Mouse (Mus musculus): Measurements from ENCODE around the gene Map3k14. TPM values are rescaled to one million over a fixed set of nuclear protein-coding genes. Genes with fewer than 3 reads are reported as not detected.

Map3k14 gene
- polyA plus RNA-seq, 1 experiment from 2014 or later = 5.3 TPM

DNA sequence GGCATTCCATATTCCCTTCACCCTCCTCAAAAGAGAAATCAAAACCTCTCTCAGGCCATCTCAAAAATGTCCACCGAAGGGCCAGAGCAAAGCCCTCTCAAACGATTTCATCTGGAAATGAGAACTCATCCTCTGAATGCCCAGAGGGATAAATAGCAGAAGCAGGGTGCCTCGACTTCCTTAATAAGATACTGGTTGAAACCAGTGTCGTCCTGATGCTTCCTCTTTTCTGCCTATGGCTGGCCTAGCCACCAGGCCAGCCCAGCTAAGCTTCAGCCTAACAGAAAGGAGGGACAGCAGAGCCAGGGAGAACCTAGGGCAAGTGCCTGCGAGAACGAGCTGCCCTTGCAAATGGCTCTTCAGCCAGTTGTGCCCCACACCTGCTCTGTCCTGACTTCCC, 17.8 kb downstream of the Map3k14 start:
- no peak for ATAC-seq (ENCODE audit: low FRiP score, low TSS enrichment)
- 71% methylated on average over 6 of the region's 6 CpGs for WGBS
- H3K9ac ChIP-seq (replicated peaks; ENCODE audit: low read length) = no peak overlapping the region; the same call in 1 of the 2 replicates
- H3K4me1 ChIP-seq (ENCODE audit: insufficient read depth, low read length) = peaks cover 31% of the 10 kb centered on the region
- H3K27me3 ChIP-seq (ENCODE audit: insufficient read depth, low read length) = no peaks in the 10 kb centered on the region
- H3K27ac ChIP-seq (ENCODE audit: low read length) = 0 out of 2 replicates have a peak overlapping the region, but pooled peaks have one; percentile 5
- H3K4me3 ChIP-seq (ENCODE audit: low read length) = no peak overlapping the region
- H3K4me2 ChIP-seq (replicated peaks; ENCODE audit: low read depth, low read length) = no peak overlapping the region
- no peaks in the 10 kb centered on the region for H3K9me3 ChIP-seq (ENCODE audit: low read length)
- no peaks in the 10 kb centered on the region for H3K36me3 ChIP-seq (ENCODE audit: insufficient read depth, low read length)

DNA sequence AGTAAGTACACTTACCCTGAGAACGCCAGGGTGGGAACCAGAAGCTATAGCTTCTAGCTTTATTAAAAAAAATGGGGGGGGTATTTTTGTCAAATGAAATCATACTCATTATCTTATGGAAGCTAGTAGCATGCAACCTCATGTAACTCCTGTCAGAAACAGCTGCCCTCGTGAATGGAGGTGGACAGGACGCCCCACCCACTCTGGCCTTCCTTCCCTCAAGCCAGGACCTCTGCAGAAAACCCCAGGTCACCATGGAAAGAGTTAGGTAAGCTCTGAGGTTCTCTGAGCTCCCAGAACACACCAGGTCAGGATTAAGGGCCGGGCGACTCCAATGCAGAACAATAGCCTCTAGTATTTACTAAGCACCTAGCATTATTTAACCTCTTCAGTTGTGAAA, 18.4 kb downstream of the Map3k14 start:
- Histone ChIP-seq H3K27ac (ENCODE audit: low read length) (no peak overlapping the region), H3K27me3 (ENCODE audit: insufficient read depth, low read length) (no peaks in the 10 kb centered on the region), H3K4me1 (ENCODE audit: insufficient read depth, low read length) (peaks cover 31% of the 10 kb centered on the region), H3K36me3 (ENCODE audit: insufficient read depth, low read length) (no peaks in the 10 kb centered on the region), H3K4me3 (ENCODE audit: low read length) (no peak overlapping the region), H3K4me2 (replicated peaks; ENCODE audit: low read depth, low read length) (no peak overlapping the region), H3K9ac (replicated peaks; ENCODE audit: low read length) (no peak overlapping the region), H3K9me3 (ENCODE audit: low read length) (no peaks in the 10 kb centered on the region)
- ATAC-seq (ENCODE audit: low FRiP score, low TSS enrichment) = no peak
- WGBS = 70% methylated on average over 5 of the region's 5 CpGs

DNA sequence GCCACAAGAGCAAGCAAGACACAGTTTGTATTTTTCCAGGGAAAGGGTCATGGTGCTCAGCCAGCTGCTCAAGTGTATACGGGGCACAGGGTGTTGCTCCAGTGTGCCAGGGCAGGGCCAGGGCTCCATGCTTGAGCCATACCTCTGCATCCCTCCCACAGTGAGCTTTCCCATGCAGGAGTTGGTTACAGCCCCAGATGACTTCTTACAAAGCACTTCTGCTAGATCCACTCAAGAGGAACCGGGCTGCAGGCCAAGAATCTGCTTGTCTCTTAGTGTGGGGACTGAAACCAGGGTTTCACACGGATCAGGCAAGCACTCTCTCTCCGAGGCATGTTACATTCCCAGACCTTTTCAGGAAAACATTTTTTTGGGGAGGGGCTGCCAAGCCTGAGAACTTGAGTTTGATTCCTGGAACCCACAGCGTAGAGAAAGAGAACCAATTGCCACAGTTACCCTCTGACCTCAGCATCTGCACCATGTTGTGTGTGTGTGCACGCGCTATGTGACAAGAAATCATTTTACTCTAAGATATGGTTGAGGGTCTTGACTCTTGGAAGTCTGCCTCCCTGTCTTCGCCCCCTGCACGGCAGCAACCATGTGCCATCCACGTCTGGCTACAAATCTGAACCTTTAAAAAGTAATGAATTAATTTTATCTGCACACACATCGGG, 19.6 kb downstream of the Map3k14 start:
- H3K27me3 ChIP-seq (ENCODE audit: insufficient read depth, low read length) = no peaks in the 10 kb centered on the region
- H3K36me3 ChIP-seq (ENCODE audit: insufficient read depth, low read length) = no peaks in the 10 kb centered on the region
- H3K9me3 ChIP-seq (ENCODE audit: low read length) = no peaks in the 10 kb centered on the region
- ATAC-seq (ENCODE audit: low FRiP score, low TSS enrichment) = peak; percentile 75
- H3K4me3 ChIP-seq (ENCODE audit: low read length) = no peak overlapping the region
- 50% methylated on average over 11 of the region's 11 CpGs for WGBS
- no peak overlapping the region for H3K9ac ChIP-seq (replicated peaks; ENCODE audit: low read length)
- H3K27ac ChIP-seq (ENCODE audit: low read length) = peak overlapping the region; percentile 5; the same call in 1 of the 2 replicates
- no peak overlapping the region for H3K4me2 ChIP-seq (replicated peaks; ENCODE audit: low read depth, low read length)
- peaks cover 31% of the 10 kb centered on the region for H3K4me1 ChIP-seq (ENCODE audit: insufficient read depth, low read length)

DNA sequence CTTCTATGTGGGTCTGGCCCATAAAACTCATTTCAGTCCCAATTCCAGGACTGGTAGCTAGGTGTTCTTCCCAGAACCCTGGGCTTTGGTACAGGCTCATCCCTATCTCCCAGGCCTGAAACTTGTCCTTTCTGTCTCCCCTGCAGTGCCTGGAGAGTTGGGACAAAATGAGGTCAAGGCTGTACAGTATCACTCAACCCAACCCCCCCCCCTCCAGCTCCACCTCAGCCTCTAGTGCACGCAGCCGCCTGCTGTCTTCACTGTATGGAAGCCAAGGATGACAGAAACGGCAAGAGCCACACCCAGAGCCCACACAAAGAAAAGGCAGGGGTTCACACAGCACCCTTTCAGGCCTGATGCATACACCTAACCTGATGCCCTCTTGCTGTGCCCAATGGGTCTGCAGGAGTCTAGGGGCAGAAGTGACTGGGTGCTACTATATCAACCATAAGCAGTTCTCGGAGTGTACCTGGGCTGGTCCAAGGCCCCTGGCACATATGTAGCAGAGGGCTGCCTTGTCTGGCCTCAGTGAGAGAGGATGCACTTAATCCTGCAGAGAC, 20.5 kb downstream of the Map3k14 start:
- H3K27me3 ChIP-seq (ENCODE audit: insufficient read depth, low read length) = no peaks in the 10 kb centered on the region
- peak; percentile 14; the same call in 1 of the 2 replicates for ATAC-seq (ENCODE audit: low FRiP score, low TSS enrichment)
- H3K36me3 ChIP-seq (ENCODE audit: insufficient read depth, low read length) = no peaks in the 10 kb centered on the region
- H3K9ac ChIP-seq (replicated peaks; ENCODE audit: low read length) = 0 out of 2 replicates have a peak overlapping the region, but pooled peaks have one; percentile 26
- peaks cover 31% of the 10 kb centered on the region for H3K4me1 ChIP-seq (ENCODE audit: insufficient read depth, low read length)
- no peak overlapping the region for H3K4me2 ChIP-seq (replicated peaks; ENCODE audit: low read depth, low read length)
- H3K27ac ChIP-seq (ENCODE audit: low read length) = 0 out of 2 replicates have a peak overlapping the region, but pooled peaks have one; percentile 15
- no peaks in the 10 kb centered on the region for H3K9me3 ChIP-seq (ENCODE audit: low read length)
- H3K4me3 ChIP-seq (ENCODE audit: low read length) = no peak overlapping the region
- WGBS = 63% methylated on average over 4 of the region's 4 CpGs

DNA sequence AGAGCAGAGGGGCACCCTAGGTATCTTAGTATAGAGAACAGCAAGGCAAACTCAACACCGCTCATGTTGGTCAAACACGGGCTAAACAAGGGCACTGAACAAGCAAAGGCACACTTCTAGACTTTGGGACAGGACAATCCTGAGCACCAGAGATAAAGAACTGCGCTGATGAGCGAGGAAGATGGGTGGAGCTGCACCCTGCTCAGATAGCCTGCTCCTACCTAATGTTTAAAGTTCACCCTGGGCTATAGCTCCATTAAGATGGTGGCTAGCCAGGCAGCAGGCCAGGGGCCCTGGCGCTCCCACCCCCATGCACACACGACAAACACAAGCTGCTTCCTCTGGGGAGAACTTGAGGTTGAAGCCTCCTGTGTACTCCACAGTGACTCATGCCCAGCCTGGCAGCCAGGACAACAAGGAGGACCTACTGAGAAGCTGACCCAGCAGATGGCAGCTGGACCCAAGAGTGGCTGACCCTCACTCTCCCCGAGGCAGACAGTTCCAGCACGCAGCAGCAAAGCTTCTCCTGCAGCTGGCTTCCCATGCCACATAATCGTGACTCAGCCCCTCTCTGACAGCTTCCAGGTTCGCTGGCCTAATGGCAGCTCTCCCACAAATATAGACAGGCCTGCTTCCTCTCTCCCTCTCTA, 21.1 kb downstream of the Map3k14 start:
- H3K4me3 ChIP-seq (ENCODE audit: low read length) = no peak overlapping the region
- peaks cover 31% of the 10 kb centered on the region for H3K4me1 ChIP-seq (ENCODE audit: insufficient read depth, low read length)
- no peak overlapping the region for H3K27ac ChIP-seq (ENCODE audit: low read length)
- no peak overlapping the region for H3K4me2 ChIP-seq (replicated peaks; ENCODE audit: low read depth, low read length)
- H3K9ac ChIP-seq (replicated peaks; ENCODE audit: low read length) = peak overlapping the region; percentile 26; the same call in 1 of the 2 replicates
- 61% methylated on average over 10 of the region's 10 CpGs for WGBS
- no peaks in the 10 kb centered on the region for H3K9me3 ChIP-seq (ENCODE audit: low read length)
- no peaks in the 10 kb centered on the region for H3K36me3 ChIP-seq (ENCODE audit: insufficient read depth, low read length)
- 0 out of 2 replicates have a peak, but pooled peaks have one; percentile 16 for ATAC-seq (ENCODE audit: low FRiP score, low TSS enrichment)
- no peaks in the 10 kb centered on the region for H3K27me3 ChIP-seq (ENCODE audit: insufficient read depth, low read length)

DNA sequence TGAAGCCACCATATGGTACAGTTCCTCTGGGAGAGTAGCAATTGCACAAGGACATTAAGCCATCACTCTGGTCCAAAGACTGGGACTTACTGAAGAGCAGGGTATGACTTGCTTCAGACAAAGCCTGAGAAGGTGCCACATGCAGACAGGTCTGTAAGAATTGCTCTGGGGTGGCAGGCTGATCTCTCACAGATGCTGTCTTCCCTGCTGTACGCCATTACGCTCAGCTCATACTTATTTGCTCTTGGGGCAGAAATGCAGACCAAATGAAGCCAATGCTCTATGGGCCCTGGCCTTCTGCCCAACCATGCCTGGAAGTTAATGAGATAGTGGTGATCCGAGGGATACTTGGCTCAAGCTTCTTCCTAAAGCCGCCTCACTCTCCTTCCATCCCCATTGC, 22.4 kb downstream of the Map3k14 start:
- Histone ChIP-seq H3K27ac (ENCODE audit: low read length) (no peak overlapping the region), H3K9me3 (ENCODE audit: low read length) (no peaks in the 10 kb centered on the region), H3K4me2 (replicated peaks; ENCODE audit: low read depth, low read length) (no peak overlapping the region), H3K36me3 (ENCODE audit: insufficient read depth, low read length) (peaks cover 4% of the 10 kb centered on the region; the same call in 1 of the 2 replicates), H3K27me3 (ENCODE audit: insufficient read depth, low read length) (no peaks in the 10 kb centered on the region), H3K4me1 (ENCODE audit: insufficient read depth, low read length) (peaks cover 31% of the 10 kb centered on the region), H3K9ac (replicated peaks; ENCODE audit: low read length) (no peak overlapping the region), H3K4me3 (ENCODE audit: low read length) (no peak overlapping the region)
- ATAC-seq (ENCODE audit: low FRiP score, low TSS enrichment) = no peak
- WGBS = 86% methylated on average over 4 of the region's 4 CpGs

DNA sequence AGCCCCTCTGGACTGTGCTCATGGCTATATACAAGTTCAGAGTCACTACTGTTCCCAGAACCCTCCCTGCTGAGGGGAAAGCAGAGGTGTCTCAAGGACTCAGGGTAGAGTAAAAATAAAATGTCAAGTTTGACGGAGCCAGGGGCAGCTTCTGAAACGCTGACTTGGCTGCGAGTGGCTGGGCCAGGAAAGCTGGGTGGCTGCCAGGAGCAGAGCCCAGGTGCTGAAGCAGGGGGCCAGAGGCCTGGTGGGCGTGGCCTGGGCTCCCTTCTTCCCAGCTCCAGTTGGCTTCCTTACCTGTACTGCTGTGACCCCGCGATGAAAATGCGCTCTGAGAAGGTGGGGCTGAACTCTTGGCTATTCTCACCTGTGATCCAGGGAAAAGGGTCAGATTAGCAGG, 26.5 kb downstream of the Map3k14 start:
- Histone ChIP-seq H3K9ac (replicated peaks; ENCODE audit: low read length) (no peak overlapping the region), H3K4me1 (ENCODE audit: insufficient read depth, low read length) (peaks cover under 1% of the 10 kb centered on the region), H3K27me3 (ENCODE audit: insufficient read depth, low read length) (no peaks in the 10 kb centered on the region), H3K9me3 (ENCODE audit: low read length) (no peaks in the 10 kb centered on the region), H3K27ac (ENCODE audit: low read length) (no peak overlapping the region), H3K36me3 (ENCODE audit: insufficient read depth, low read length) (peaks cover 35% of the 10 kb centered on the region), H3K4me2 (replicated peaks; ENCODE audit: low read depth, low read length) (no peak overlapping the region), H3K4me3 (ENCODE audit: low read length) (no peak overlapping the region)
- ATAC-seq (ENCODE audit: low FRiP score, low TSS enrichment) = no peak
- 50% methylated on average over 7 of the region's 7 CpGs for WGBS

DNA sequence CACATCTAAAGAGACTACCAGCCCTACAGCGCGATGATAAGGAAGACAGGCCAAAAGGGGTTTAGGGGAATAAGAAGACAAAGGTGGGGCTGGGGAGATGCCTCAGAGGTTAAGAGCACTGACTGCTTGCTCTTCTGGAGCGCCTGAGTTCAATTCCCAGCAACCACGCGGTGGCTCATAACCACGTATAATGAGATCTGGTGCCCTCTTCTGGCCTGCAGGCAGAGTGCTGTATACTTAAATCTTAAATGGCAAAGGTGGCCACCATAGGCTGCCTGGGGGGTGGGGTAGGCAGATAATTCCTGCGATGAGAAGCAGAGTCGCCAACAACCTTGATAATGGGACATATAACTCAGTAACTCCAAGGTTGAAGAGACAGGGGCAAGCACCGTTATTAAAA, 29.5 kb downstream of the Map3k14 start:
- no peak overlapping the region for H3K9ac ChIP-seq (replicated peaks; ENCODE audit: low read length)
- no peaks in the 10 kb centered on the region for H3K9me3 ChIP-seq (ENCODE audit: low read length)
- no peak overlapping the region for H3K27ac ChIP-seq (ENCODE audit: low read length)
- no peak overlapping the region for H3K4me2 ChIP-seq (replicated peaks; ENCODE audit: low read depth, low read length)
- no peaks in the 10 kb centered on the region for H3K27me3 ChIP-seq (ENCODE audit: insufficient read depth, low read length)
- H3K36me3 ChIP-seq (ENCODE audit: insufficient read depth, low read length) = peaks cover 35% of the 10 kb centered on the region
- no peak overlapping the region for H3K4me3 ChIP-seq (ENCODE audit: low read length)
- no peak for ATAC-seq (ENCODE audit: low FRiP score, low TSS enrichment)
- no peaks in the 10 kb centered on the region for H3K4me1 ChIP-seq (ENCODE audit: insufficient read depth, low read length)
- 79% methylated on average over 9 of the region's 9 CpGs for WGBS

DNA sequence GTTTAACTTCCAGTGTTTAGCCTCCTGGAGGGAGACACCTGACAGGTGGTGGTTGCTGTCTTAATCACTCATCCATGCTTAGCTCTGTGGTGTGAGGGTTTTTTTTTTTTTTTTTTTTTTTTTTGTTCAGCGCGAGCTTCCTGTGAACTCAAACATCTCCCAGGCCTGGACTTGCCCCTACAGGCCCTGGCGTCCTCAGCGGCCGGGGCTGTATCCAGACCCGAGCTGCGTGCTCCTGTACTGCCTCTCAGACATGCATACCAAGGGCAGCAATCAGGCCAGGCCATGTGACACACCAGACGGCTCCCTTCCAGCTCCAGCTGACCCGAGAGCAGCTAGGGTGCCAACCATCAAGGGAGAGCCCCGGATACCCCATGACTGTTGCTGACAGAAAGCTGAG, 30.4 kb downstream of the Map3k14 start:
- no peak overlapping the region for H3K4me2 ChIP-seq (replicated peaks; ENCODE audit: low read depth, low read length)
- 76% methylated on average over 10 of the region's 10 CpGs for WGBS
- no peaks in the 10 kb centered on the region for H3K4me1 ChIP-seq (ENCODE audit: insufficient read depth, low read length)
- no peaks in the 10 kb centered on the region for H3K27me3 ChIP-seq (ENCODE audit: insufficient read depth, low read length)
- H3K9me3 ChIP-seq (ENCODE audit: low read length) = no peaks in the 10 kb centered on the region
- ATAC-seq (ENCODE audit: low FRiP score, low TSS enrichment) = no peak
- no peak overlapping the region for H3K4me3 ChIP-seq (ENCODE audit: low read length)
- peaks cover 35% of the 10 kb centered on the region for H3K36me3 ChIP-seq (ENCODE audit: insufficient read depth, low read length)
- no peak overlapping the region for H3K27ac ChIP-seq (ENCODE audit: low read length)
- no peak overlapping the region for H3K9ac ChIP-seq (replicated peaks; ENCODE audit: low read length)

DNA sequence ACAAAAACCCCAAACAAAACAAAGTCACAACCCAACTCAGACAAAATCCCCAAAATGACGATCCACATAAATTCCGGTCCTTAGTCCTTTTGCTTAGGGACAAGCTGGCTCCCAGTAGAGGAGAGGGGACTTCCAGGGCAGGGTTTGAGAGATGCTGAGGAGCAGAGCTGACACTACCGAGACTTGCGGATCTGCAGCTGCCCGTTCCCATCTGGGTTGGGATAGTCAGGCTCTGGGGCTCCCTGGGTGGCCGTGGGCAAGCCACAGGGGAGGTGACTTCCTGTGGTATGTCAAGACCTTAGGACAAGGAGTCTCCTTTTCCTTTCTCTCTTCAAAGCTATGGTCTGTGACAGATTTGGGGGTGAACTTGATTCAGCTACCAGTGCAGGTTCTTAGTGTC, 30.8 kb downstream of the Map3k14 start:
- H3K4me1 ChIP-seq (ENCODE audit: insufficient read depth, low read length) = no peaks in the 10 kb centered on the region

More for the DNA sequence above, 30.8 kb downstream of the Map3k14 start:
- H3K4me3 ChIP-seq (ENCODE audit: low read length) = no peak overlapping the region
- H3K9me3 ChIP-seq (ENCODE audit: low read length) = no peaks in the 10 kb centered on the region
- no peak overlapping the region for H3K9ac ChIP-seq (replicated peaks; ENCODE audit: low read length)
- peaks cover 35% of the 10 kb centered on the region for H3K36me3 ChIP-seq (ENCODE audit: insufficient read depth, low read length)
- no peaks in the 10 kb centered on the region for H3K27me3 ChIP-seq (ENCODE audit: insufficient read depth, low read length)
- no peak for ATAC-seq (ENCODE audit: low FRiP score, low TSS enrichment)
- WGBS = 75% methylated on average over 6 of the region's 6 CpGs
- no peak overlapping the region for H3K4me2 ChIP-seq (replicated peaks; ENCODE audit: low read depth, low read length)
- H3K27ac ChIP-seq (ENCODE audit: low read length) = no peak overlapping the region

Data from kidney, embryonic 16.5 days (tissue).